Mouse (Mus musculus) heart, embryonic 13.5 days (tissue): ENCODE measurements around the gene Gadd45g. TPM values are rescaled to one million over a fixed set of nuclear protein-coding genes. Genes with fewer than 3 reads are reported as not detected.

ENCODE experiments used
- ATAC-seq: fragments of 200-750 bp; cut with Nextera tagmentation; 2 replicates; pipeline ENCODE4 v1.8.0; 2017; ENCODE audit warnings: moderate TSS enrichment; ENCODE audit not compliant: insufficient number of reproducible peaks, low FRiP score, low TSS enrichment; ENCODE audit errors: extremely low read depth
- H3K27ac ChIP-seq: fragments of 300-500 bp; sonication (generic); replicated peaks from 2 replicates; pipeline ENCODE4 v1.5.1; 2015; ENCODE audit warnings: moderate library complexity, mild to moderate bottlenecking, inconsistent platforms
- H3K27me3 ChIP-seq: fragments of 300-500 bp; sonication (generic); replicated peaks from 2 replicates; pipeline ENCODE4 v1.6.1; 2015; ENCODE audit warnings: mild to moderate bottlenecking, inconsistent platforms
- H3K36me3 ChIP-seq: fragments of 300-500 bp; sonication (generic); 2 replicates; pipeline ENCODE4 v1.6.1; 2015; ENCODE audit warnings: mild to moderate bottlenecking, inconsistent platforms
- H3K4me1 ChIP-seq: fragments of 300-500 bp; sonication (generic); 2 replicates; pipeline ENCODE4 v1.6.1; 2015; ENCODE audit warnings: inconsistent platforms
- H3K4me2 ChIP-seq: fragments of 300-500 bp; sonication (generic); 2 replicates; pipeline ENCODE4 v1.6.1; 2015; ENCODE audit warnings: inconsistent platforms, mild to moderate bottlenecking, moderate library complexity
- H3K4me3 ChIP-seq: fragments of 300-500 bp; sonication (generic); 2 replicates; pipeline ENCODE4 v1.5.1; 2015; ENCODE audit warnings: moderate library complexity, mild to moderate bottlenecking, inconsistent platforms
- H3K9ac ChIP-seq: fragments of 300-500 bp; sonication (generic); 2 replicates; pipeline ENCODE4 v1.6.1; 2015; ENCODE audit warnings: inconsistent platforms, mild to moderate bottlenecking, moderate library complexity
- H3K9me3 ChIP-seq: fragments of 300-500 bp; sonication (generic); 2 replicates; pipeline ENCODE4 v1.6.1; 2016; ENCODE audit warnings: inconsistent platforms
- WGBS: fragments of 180-500 bp; shearing (Covaris S2); methylation state at CpG from one replicate; pipeline ENCODE4 v1.1.7; 2015; ENCODE audit warnings: mixed read lengths; 5-methylcytosine and 5-hydroxymethylcytosine counted together
- polyA plus RNA-seq: library from polyadenylated mRNA; unstranded; fragments of >200 nt; fragmentation: Nextera tagmentation; extraction: Ambion mirVana; gene quantifications from 2 replicates; pipeline ENCODE4 v1.2.1, GENCODE M21; 2015

Gadd45g gene
- polyA plus RNA-seq, 1 experiment from 2014 or later, result 51.2 TPM

DNA sequence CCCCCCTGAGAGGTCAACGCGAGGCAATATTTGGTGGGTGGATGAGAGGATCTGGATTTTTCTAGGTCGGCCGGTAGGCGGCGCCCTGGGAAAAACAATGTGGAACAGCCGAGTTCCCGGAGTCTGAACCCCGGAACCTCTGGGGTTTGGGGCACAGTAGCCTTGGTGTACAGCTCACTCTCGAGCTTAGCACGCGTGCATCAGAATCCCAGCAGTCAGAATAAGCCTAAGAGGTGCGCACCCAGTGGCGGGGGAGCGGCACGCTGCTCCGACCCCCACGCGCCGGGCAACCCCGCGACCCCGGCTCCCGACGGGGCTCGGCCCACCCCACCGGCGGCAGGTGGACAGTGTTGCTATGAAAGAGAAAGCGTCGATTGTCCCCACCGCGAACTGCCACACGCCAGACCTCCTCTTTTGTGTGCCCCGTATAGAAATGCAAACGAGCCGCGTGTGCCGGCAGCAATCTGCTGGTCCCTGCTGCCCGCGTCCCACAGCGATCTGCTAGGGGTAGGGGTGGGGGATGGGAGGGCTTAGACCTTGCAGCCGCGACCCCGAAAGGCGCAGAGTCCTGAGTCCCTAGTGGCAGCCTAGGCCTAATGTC is 787 bp upstream of the Gadd45g start:
- no peak for ATAC-seq
- Histone ChIP-seq H3K4me2 (peak overlapping the region; percentile 93), H3K36me3 (0 out of 2 replicates have a peak, but pooled peaks cover 2% of the 10 kb centered on the region), H3K9me3 (no peaks in the 10 kb centered on the region), H3K27me3 (peaks cover 13% of the 10 kb centered on the region), H3K4me1 (peaks cover 54% of the 10 kb centered on the region), H3K27ac (peak overlapping the region; percentile 90), H3K4me3 (peak overlapping the region; percentile 75), H3K9ac (peak overlapping the region; percentile 84)
- under 1% methylated on average over 45 of the region's 45 CpGs for WGBS

- Histone ChIP-seq H3K4me2 (peak overlapping the region; percentile 93), H3K36me3 (0 out of 2 replicates have a peak, but pooled peaks cover 2% of the 10 kb centered on the region), H3K4me1 (peaks cover 54% of the 10 kb centered on the region), H3K4me3 (peak overlapping the region; percentile 75), H3K27me3 (peaks cover 6% of the 10 kb centered on the region; the same call in 1 of the 2 replicates), H3K9ac (peak overlapping the region; percentile 98), H3K27ac (peak overlapping the region; percentile 97), H3K9me3 (no peaks in the 10 kb centered on the region)
- ATAC-seq, result 0 out of 2 replicates have a peak, but pooled peaks have one; percentile 1
- under 1% methylated on average over 63 of the region's 63 CpGs for whole genome bisulfite sequencing
These were observed 653 bp downstream of the Gadd45g start for GRCm38 (mm10) chr13:51846868-51847793.

- peak overlapping the region; percentile 97 for H3K27ac ChIP-seq
- H3K4me3 ChIP-seq, result peak overlapping the region; percentile 75
- no peaks in the 10 kb centered on the region for H3K9me3 ChIP-seq
- WGBS, result under 1% methylated on average over 31 of the region's 31 CpGs
- peak; percentile 22 for ATAC-seq
- peak overlapping the region; percentile 93 for H3K4me2 ChIP-seq
- H3K4me1 ChIP-seq, result peaks cover 54% of the 10 kb centered on the region
- 0 out of 2 replicates have a peak, but pooled peaks cover 2% of the 10 kb centered on the region for H3K36me3 ChIP-seq
- H3K27me3 ChIP-seq, result peaks cover 6% of the 10 kb centered on the region; the same call in 1 of the 2 replicates
- peak overlapping the region; percentile 98 for H3K9ac ChIP-seq
These were observed 1.6 kb downstream of the Gadd45g start for GRCm38 (mm10) chr13:51847979-51848480.

DNA sequence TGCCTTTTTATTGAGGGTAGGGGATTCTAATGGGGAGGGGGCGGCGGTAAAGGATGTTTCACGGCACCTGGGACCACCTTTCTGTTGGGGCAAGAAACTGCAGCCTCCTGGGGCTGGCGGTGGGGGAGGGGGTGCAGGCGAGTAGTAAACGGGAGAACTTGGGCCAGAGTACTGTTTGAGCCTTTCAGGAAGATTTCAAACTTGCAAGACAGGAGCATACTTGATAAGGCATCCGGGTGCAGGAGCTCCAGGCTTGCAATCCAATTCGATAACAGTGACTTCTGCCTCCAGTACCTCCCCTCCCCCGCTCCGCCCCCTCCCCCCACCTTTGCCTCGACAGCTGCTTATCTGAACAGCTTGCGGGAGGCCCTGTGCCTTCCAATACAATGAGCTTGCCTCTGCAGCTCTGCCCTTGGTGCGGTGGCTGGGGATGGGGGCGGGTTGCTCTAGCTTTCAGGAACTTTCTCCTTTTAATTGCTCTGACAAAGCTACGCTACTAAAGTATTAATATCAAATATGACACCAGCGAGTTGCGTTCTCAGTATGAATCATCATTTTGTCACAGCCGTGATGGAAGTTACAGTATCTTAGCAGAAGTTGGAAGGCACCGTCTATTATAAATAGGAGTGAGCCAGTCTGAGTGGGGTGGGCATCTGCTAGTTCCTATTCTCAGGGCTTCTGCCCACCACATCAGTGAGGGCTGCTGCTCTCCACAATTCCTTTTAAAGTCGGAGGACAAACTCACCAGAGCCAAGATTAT is 2.2 kb downstream of the Gadd45g start:
- 0 out of 2 replicates have a peak, but pooled peaks cover 2% of the 10 kb centered on the region for H3K36me3 ChIP-seq
- peak; percentile 21; the same call in 1 of the 2 replicates for ATAC-seq
- peak overlapping the region; percentile 93 for H3K4me2 ChIP-seq
- no peaks in the 10 kb centered on the region for H3K9me3 ChIP-seq
- peaks cover 57% of the 10 kb centered on the region for H3K4me1 ChIP-seq
- WGBS, result under 1% methylated on average over 20 of the region's 20 CpGs
- H3K4me3 ChIP-seq, result peak overlapping the region; percentile 75
- peak overlapping the region; percentile 97 for H3K27ac ChIP-seq
- H3K27me3 ChIP-seq, result peaks cover 6% of the 10 kb centered on the region; the same call in 1 of the 2 replicates
- peak overlapping the region; percentile 98 for H3K9ac ChIP-seq

DNA sequence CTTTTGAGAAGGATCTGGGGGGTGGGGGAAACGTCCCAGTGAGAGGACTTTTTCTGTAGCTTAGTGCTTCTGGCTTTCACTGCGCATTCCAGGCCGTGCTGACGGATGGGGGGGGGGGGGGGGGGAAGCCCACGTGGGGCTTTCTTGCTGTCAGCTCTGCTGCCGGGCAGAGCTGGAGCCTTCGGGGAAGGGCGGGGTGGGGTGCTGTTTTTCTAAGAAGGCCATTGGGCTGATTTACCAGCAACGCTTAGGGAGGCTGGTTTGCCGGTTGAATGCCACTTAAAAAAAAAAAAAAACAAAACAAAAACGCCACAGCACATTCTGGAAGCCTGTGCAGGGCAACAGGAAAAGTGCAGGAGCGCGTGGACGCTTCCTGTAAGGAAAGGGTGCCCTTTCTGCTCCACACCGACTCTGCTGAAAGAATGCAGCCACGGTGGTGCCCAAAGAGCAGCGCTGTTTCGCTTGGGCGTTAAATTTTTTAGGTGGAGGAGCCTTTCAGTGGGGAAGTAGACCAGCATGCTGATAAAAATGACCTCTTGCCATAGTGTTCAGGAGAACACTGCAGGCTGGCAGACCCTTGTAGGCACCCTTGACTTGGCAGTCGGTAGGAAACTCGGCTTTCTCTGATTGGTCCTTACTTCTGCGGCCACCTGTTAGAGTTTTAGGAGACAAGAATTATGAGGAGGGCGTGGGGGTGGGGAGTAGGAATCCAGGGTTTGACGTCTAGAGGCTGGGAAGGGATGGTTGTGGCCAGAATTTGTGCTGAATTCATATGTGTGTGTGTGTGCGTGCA is 3.0 kb downstream of the Gadd45g start:
- H3K36me3 ChIP-seq, result 0 out of 2 replicates have a peak, but pooled peaks cover 2% of the 10 kb centered on the region
- H3K9ac ChIP-seq, result peak overlapping the region; percentile 98
- peak; percentile 10; the same call in 1 of the 2 replicates for ATAC-seq
- H3K4me3 ChIP-seq, result peak overlapping the region; percentile 75
- H3K27me3 ChIP-seq, result peaks cover 3% of the 10 kb centered on the region; the same call in 1 of the 2 replicates
- peak overlapping the region; percentile 93 for H3K4me2 ChIP-seq
- H3K27ac ChIP-seq, result peak overlapping the region; percentile 97
- peaks cover 63% of the 10 kb centered on the region for H3K4me1 ChIP-seq
- H3K9me3 ChIP-seq, result no peaks in the 10 kb centered on the region
- WGBS, result 4% methylated on average over 25 of the region's 25 CpGs

GRCm38 (mm10) chr13:51850565-51850964 is 4.1 kb downstream of the Gadd45g start:
- 77% methylated on average over 1 of the region's 1 CpGs for WGBS
- ATAC-seq, result no peak
- Histone ChIP-seq H3K27me3 (peaks cover 7% of the 10 kb centered on the region; the same call in 1 of the 2 replicates), H3K9ac (no peak overlapping the region), H3K36me3 (0 out of 2 replicates have a peak, but pooled peaks cover 2% of the 10 kb centered on the region), H3K27ac (peak overlapping the region; percentile 97; the same call in 1 of the 2 replicates), H3K4me1 (peaks cover 59% of the 10 kb centered on the region), H3K4me3 (no peak overlapping the region), H3K9me3 (no peaks in the 10 kb centered on the region), H3K4me2 (peak overlapping the region; percentile 93; the same call in 1 of the 2 replicates)

- Histone ChIP-seq H3K36me3 (0 out of 2 replicates have a peak, but pooled peaks cover 1% of the 10 kb centered on the region), H3K4me2 (peak overlapping the region; percentile 21), H3K27ac (peak overlapping the region; percentile 34; the same call in 1 of the 2 replicates), H3K9ac (peak overlapping the region; percentile 55; the same call in 1 of the 2 replicates), H3K9me3 (no peaks in the 10 kb centered on the region), H3K4me1 (peaks cover 59% of the 10 kb centered on the region), H3K27me3 (peaks cover 7% of the 10 kb centered on the region; the same call in 1 of the 2 replicates), H3K4me3 (no peak overlapping the region)
- WGBS, result 16% methylated on average over 7 of the region's 7 CpGs
- no peak for ATAC-seq
These were observed 6.2 kb downstream of the Gadd45g start for GRCm38 (mm10) chr13:51852560-51853190.

DNA sequence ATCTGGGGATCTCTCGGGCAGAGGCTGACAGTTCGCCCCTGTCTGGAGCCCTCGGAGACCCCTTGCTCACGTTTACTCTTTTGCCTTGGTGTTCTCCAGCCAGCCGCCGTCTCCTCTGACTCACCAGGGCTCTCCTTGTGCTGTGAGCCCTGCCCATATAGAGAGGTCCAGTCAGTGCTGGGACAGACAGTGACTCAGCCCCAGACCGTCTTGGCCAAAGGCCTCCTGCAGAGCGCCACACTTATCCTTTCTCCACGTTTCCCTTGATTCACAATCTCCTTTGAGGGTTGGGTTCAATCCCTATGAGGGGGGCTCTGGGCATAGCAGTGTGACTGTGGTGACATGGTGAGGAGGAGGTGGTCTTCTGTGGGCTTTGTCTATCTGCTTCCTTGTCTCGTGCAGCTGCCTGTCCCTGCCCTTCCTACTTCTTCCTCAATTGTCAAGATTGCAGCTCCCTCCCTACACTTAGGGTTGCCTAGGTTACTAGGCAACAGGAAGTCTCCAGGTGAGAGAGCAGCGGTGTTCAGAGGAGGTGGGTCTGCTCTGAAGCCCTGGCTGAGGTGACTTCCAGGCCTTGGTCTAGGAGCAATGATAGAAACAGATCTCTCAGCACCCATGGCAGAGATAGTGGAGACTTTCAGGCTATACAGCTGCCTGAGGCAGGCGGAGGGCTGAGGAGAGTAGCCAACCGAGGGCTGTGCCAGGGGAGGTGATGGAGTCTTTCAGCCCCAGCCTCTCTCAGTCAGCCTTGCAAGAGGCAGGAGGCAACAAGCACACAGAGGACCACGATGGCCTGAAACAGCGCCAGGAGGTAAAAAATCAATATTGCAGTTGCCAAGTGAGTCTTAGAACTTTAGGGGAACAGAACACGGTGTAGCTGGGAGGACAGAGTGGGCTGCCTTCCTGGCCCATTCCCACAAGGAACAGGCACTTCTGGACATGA is 7.1 kb downstream of the Gadd45g start:
- 0 out of 2 replicates have a peak, but pooled peaks have one; percentile 52 for ATAC-seq
- WGBS, result 24% methylated on average over 16 of the region's 16 CpGs
- Histone ChIP-seq H3K27ac (peak overlapping the region; percentile 34; the same call in 1 of the 2 replicates), H3K36me3 (no peaks in the 10 kb centered on the region), H3K9ac (peak overlapping the region; percentile 55), H3K4me2 (peak overlapping the region; percentile 21), H3K4me1 (peaks cover 59% of the 10 kb centered on the region), H3K27me3 (peaks cover 7% of the 10 kb centered on the region; the same call in 1 of the 2 replicates), H3K9me3 (no peaks in the 10 kb centered on the region), H3K4me3 (no peak overlapping the region)

GRCm38 (mm10) chr13:51855584-51855983 is 9.1 kb downstream of the Gadd45g start:
- Histone ChIP-seq H3K27ac (no peak overlapping the region), H3K4me1 (peaks cover 43% of the 10 kb centered on the region), H3K4me3 (no peak overlapping the region), H3K27me3 (peaks cover 7% of the 10 kb centered on the region; the same call in 1 of the 2 replicates), H3K9me3 (no peaks in the 10 kb centered on the region), H3K9ac (no peak overlapping the region), H3K4me2 (no peak overlapping the region), H3K36me3 (no peaks in the 10 kb centered on the region)
- 67% methylated on average over 5 of the region's 5 CpGs for WGBS
- no peak for ATAC-seq
